Mouse (Mus musculus): ENCODE measurements around the gene Trip6.

GRCm38 (mm10) chr5:137297126-137297525 is 17.1 kb downstream of the Trip6 start:
- TF ChIP-seq CTCF (IDR thresholded peaks at IDR 0.05; ENCODE audit: low read depth, low read length) = no peak
- TF ChIP-seq POLR2A (IDR thresholded peaks at IDR 0.05; ENCODE audit: insufficient read depth, low read length) = no peak
